Mouse (Mus musculus) CH12.LX (cell line): Measurements from ENCODE around the gene Dntt.

Experiments used
- CTCF ChIP-seq, 2 experiments: IDR thresholded peaks in 1 of 2; conservative IDR thresholded peaks in 1 of 2; 2 replicates each; pipeline ENCODE4 v1.5.1; 2011 to 2012; ENCODE audit warnings: low read depth in 2 of 2, low read length in 2 of 2, improper control_type of control experiment in 1 of 2, inconsistent platforms in 1 of 2, mild to moderate bottlenecking in 1 of 2, moderate library complexity in 1 of 2
- EP300 ChIP-seq: IDR thresholded peaks from 2 replicates; pipeline ENCODE4 v1.6.1; 2011; ENCODE audit warnings: low read length, improper control_type of control experiment
- NRF1 ChIP-seq: IDR thresholded peaks from 2 replicates; pipeline ENCODE4 v1.6.1; 2014; ENCODE audit warnings: low read depth, mild to moderate bottlenecking, inconsistent platforms, low read length, improper control_type of control experiment, moderate library complexity
- POLR2A ChIP-seq: IDR thresholded peaks from 2 replicates; pipeline ENCODE4 v1.6.1; 2011; ENCODE audit warnings: low read depth, mild to moderate bottlenecking, improper control_type of control experiment, low read length
- RCOR1 ChIP-seq: conservative IDR thresholded peaks from 2 replicates; pipeline ENCODE4 v1.6.1; 2012; ENCODE audit warnings: low read depth, mild to moderate bottlenecking, inconsistent platforms, low read length, improper control_type of control experiment

GRCm38 (mm10) chr19:41108666-41109065, 79.6 kb downstream of the Dntt start:
- TF ChIP-seq RCOR1, result no peak
- no peak for TF ChIP-seq POLR2A
- TF ChIP-seq NRF1, result no peak
- no peak for TF ChIP-seq CTCF (conservative IDR thresholded peaks at IDR 0.05 in 1 of 2, IDR thresholded peaks at IDR 0.05 in 1 of 2; ENCODE audit: low read depth in 2 of 2, low read length in 2 of 2)
- no peak for TF ChIP-seq EP300
